Mouse (Mus musculus) embryonic facial prominence, embryonic 15.5 days (tissue): ENCODE data around the gene Ing3. TPM values are rescaled to one million over a fixed set of nuclear protein-coding genes. Genes with fewer than 3 reads are reported as not detected.
A peak's percentile ranks its signal among the peaks of the same experiment; 100 is the strongest.

Experiments used
- ATAC-seq: fragments of 200-750 bp; cut with Nextera tagmentation; 2 replicates; pipeline ENCODE4 v1.8.0; 2017; ENCODE audit warnings: low read depth, moderate TSS enrichment; ENCODE audit not compliant: insufficient number of reproducible peaks, low FRiP score, low TSS enrichment
- H3K27ac ChIP-seq: fragments of 300-500 bp; sonication (generic); replicated peaks from 2 replicates; pipeline ENCODE4 v1.5.1; 2015; ENCODE audit warnings: mild to moderate bottlenecking, inconsistent platforms
- H3K27me3 ChIP-seq: fragments of 300-500 bp; sonication (generic); 2 replicates; pipeline ENCODE4 v1.6.1; 2015; ENCODE audit warnings: inconsistent platforms
- H3K36me3 ChIP-seq: fragments of 300-500 bp; sonication (generic); 2 replicates; pipeline ENCODE4 v1.6.1; 2015; ENCODE audit warnings: mild to moderate bottlenecking, inconsistent platforms
- H3K4me1 ChIP-seq: fragments of 300-500 bp; sonication (generic); 2 replicates; pipeline ENCODE4 v1.6.1; 2015; ENCODE audit warnings: inconsistent platforms
- H3K4me2 ChIP-seq: fragments of 300-500 bp; sonication (generic); replicated peaks from 2 replicates; pipeline ENCODE4 v1.6.1; 2015; ENCODE audit warnings: mild to moderate bottlenecking, inconsistent platforms
- H3K4me3 ChIP-seq: fragments of 300-500 bp; sonication (generic); replicated peaks from 2 replicates; pipeline ENCODE4 v1.5.1; 2015; ENCODE audit warnings: mild to moderate bottlenecking, inconsistent platforms
- H3K9ac ChIP-seq: fragments of 300-500 bp; sonication (generic); 2 replicates; pipeline ENCODE4 v1.6.1; 2015; ENCODE audit warnings: inconsistent platforms
- H3K9me3 ChIP-seq: fragments of 300-500 bp; sonication (generic); replicated peaks from 2 replicates; pipeline ENCODE4 v1.6.1; 2016; ENCODE audit warnings: inconsistent platforms
- WGBS: fragments of 180-500 bp; shearing (Covaris S2); methylation state at CpG from one replicate; pipeline ENCODE4 v1.1.7; 2015; 5-methylcytosine and 5-hydroxymethylcytosine counted together
- polyA plus RNA-seq: library from polyadenylated mRNA; unstranded; fragments of >200 nt; fragmentation: Nextera tagmentation; extraction: Ambion mirVana; gene quantifications from 2 replicates; pipeline ENCODE4 v1.2.1, GENCODE M21; 2015

Gene Ing3
- polyA plus RNA-seq, 1 experiment from 2014 or later, result 55.2 TPM

- Histone ChIP-seq H3K4me1 (peaks cover 23% of the 10 kb centered on the region), H3K9ac (no peak overlapping the region), H3K4me2 (no peak overlapping the region), H3K36me3 (no peaks in the 10 kb centered on the region), H3K4me3 (no peak overlapping the region), H3K27me3 (no peaks in the 10 kb centered on the region), H3K27ac (peak overlapping the region; percentile 58), H3K9me3 (no peaks in the 10 kb centered on the region)
- WGBS, result 78% methylated on average over 2 of the region's 2 CpGs
- no peak for ATAC-seq
Observed at GRCm38 (mm10) chr6:22024168-22024567, 74.8 kb downstream of the Ing3 start.

Other genes starting within 250 kb of the Ing3 start
- gene Tspan12, start 97.1 kb upstream of the Ing3 start, polyA plus RNA-seq, result 37.9 and 38.3 TPM in 2 replicates
- gene Cped1, start 36.3 kb downstream of the Ing3 start, polyA plus RNA-seq, result 28.5 and 30.3 TPM in 2 replicates